Mouse (Mus musculus) mesoderm, embryonic 11.5 days (tissue): Measurements from ENCODE around the gene Cog1.

ENCODE experiments used
- DNase-seq: peaks from one replicate; pipeline ENCODE4 v3.0.0-alpha.2; 2012; ENCODE audit warnings: low read depth, low spot score

Cog1 gene

DNA sequence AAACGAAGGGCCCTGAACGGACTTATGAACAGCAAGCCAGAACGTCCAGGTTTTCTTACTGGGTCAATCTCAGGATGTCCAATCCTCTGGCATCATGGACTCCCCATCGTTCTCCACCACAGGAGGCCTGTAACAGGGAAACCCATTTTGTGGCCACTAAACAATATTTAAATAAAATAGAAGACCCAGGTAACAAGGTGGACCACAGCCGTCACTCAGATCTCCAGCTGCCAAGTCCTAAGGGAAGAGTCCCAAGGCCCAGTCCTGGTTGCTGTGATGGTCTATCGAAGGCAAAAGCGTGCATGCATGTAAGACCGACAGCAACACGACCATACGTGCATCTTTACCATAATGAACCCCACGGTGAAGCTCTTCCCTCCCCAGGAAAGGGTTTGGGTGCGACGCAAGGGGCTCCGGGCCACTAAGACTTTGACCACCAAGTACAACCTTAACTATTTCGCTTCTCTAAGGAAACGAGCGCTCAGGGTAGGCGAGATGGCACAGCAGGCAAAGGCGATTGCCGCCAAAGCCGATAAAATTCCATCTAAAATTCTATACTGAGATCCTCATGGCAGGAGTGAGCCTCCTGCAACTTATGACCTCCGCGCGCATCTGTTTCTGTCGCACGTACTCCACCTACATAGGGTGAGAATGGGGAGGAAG is at the start of gene Cog1:
Gene Cog1 (plus strand): TSS at position 480 of the 663 bp plus-strand sequence.
- no peak for DNase-seq

DNA sequence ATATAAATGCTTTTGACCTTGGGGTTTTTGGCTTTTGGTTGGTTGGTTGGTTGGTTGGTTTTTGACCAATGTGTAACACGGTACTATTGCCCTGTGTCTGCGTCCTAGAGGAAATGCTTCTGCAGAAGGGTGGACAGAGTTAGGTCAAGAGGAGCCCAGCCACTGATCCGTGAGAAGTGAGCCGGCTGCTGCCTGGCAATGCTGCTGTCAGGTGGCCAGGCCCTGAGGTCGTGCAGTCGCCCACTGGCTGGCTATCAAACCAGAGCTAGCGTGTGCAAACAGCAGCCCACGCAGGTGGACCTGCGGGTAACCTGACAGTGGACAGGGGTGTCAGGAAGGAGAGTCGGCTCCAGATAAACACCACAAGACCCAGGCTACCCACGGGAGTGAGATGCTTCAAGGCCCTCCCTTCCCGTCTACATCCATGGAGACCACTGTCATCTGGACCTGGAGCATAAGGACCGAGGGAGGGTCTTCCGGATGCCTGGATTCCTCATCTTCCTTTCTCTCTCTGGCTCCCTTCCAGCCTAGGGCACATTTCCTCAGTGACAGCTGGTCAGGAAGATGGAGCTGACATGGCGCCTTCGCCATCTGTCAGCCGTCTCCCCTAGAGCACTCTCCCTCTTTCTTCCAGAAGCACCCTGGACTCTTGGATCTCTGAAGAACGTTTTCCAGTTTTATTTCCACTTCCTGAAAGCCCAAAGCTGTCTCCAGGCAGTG is 48.3 kb upstream of the Cog1 start:
- no peak for DNase-seq

DNA sequence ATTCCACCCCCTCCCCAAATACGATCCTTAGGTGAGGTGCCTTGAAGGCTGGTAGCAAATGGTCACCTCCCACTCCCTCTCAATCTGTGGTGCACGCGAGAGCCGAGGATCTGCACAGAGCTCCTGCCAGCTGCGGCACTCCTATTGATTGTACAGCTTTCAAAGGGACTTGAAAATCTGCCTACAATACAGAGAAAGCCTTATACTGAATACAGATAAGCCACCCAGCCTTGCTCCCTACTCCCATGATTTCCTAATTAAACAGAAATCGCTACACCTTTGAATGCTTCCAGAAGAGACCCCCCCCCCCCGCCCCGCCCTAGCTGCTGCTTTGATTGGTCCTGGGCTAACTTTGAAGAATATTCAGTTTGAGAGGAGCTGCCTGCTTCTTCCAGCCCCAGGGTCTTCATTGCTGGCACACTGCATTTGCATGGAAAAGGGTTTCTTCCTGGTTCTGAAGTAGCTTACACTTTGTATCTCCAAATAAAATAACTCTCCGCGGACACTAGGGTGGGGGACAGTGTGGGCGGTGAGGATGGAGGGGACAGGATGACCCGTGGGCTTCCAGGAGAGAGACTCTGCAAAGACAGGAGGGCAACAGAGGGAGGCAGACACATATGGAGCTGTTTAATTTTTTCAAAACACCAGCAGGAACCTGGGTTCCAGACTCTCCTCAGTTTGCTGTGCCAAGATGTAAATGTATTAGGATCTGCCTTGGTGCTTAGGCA is 47.2 kb upstream of the Cog1 start:
- DNase-seq, result no peak

DNA sequence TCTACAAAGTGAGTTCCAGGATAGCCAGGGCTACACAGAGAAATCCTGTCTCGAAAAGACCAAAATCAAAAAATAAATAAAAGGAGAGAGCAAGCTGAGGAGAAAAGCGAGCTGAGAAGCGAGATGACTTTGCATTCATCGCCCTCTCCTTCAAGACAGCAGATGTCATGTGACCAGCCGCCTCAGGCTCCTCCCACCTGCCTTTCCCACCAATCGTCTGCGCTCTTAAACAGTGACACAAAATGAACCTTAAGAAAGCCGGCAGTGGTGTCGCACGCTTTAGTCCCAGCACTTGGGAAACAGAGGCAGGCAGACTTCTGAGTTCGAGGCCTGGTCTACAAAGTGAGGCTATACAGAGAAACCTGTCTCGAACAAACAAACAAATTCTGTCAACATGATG is 41.4 kb upstream of the Cog1 start:
- DNase-seq, result no peak

DNA sequence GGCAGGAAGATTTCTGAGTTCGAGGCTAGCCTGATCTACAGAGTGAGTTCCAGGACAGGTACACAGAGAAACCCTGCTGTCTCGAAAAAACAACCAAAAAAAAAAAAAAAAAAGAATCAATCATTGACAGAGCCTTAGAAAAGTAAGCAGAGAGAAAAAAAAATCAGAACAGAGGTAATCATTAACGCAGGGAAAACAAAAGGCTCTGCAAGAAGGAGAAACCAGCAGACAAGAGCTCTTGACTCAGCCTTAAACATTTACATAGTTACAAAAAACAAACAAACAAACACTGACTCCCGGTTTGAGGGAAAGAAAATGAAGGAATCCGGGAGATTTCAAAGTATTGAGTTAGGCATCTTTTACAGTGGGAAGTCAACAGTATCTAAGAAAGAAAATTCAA is 39.4 kb upstream of the Cog1 start:
- no peak for DNase-seq

DNA sequence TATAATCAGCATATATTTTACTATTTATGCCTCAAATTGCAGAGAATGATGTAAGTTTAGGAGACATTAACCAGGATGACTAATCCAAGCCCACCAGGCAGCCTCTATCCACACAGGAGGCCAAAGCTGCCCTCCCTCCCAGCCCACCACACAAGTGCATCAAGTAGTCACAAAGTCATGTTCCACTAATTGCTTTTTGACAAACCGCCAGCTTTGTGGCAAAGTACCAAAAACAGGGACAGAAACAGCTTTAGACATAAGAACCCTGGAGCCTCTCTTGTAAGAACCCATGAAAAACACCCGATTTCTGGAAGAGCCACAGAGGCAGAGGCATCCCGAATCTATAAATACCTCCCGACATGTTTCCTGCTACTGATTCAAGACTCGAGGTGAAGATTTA is 38.7 kb upstream of the Cog1 start:
- no peak for DNase-seq

DNA sequence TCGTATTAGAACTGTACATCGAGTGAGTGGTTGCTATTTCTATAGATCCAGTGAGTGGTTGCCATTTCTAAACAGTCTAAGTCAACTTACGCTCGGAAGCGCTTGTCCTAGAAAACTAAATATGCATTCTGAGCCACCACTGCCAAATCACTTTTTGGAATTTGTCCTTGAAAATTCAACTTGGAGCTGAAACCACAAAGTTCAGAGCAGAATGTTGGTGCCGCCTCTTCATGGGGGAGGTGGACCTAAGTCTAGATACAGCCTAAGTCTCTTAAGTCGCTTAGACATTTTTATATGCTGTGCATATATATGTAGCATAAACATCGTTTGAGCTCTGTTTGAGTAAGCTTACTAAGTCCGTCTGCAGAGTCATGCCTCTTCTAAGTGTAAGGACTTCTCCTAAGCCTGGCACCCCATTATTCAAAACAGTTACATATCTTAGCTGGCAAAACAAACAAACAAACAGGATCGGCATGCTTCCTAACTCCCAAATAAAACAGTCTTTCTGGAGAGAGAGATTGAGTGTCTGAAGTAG is 37.8 kb upstream of the Cog1 start:
- no peak for DNase-seq

DNA sequence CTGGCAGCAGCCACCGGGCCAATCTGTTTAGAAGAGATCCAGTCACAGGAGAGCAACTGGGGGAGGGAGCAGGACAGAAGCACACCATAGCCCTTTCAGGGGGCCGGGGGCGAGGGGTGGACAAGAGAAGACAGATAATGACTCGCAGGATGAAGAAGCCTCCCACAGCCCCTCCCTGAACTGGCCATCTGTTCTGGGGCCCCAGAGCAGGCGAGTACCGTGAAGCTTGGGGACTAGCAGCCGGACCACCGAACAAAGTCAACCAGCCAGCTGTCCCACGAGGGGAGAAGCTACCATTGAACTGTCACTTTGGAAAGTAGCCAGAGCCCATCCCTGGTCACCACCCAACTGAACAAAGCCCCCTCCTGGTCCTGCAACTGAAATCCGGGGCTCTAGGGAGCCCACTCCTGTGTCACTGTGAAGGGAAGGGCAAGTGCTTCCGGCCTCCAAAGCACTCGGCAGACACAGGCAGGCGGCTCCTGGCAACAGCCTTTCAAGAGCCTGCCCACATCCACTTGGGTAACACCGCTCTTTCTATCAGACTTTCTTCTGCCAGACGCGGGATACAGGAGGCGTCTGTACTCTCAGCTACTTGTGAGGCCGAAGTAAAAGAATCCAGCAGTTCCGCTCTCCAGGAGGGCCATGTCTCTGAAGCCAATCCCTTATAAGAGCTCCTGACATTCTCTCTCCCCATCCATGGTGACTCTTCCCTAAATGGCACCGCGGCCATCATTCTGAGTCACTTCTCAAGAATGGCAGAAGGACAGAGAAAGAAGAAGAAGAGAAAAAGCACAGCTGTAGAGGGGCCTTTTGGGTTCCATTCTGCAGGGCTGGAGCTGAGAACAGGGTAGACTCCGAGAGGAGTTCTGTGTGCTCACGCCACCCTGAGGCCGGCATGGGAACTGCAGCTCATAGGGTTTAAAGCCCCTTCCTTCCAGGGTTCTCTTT is 37.0 kb upstream of the Cog1 start:
- peak; percentile 77 for DNase-seq

DNA sequence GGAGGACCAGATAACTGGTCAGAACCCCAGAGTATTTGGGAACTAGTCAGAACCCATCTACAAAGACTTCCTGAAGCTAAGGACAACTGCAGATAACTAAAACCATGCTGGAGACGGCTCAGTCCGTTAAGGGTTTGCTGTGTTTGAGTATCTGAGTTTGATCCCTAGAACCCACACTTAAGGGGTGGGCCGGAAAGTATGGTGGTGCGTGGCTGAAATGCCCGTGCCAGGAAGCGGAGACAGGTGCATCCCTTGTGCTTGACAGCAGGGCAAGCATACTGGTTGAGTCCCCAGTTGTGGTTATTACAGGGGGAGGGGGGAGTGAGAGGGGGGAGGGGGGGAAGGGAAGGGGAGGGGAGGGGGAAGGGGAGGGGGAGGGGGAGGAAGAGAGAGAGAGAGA is 34.5 kb upstream of the Cog1 start:
- DNase-seq, result no peak

DNA sequence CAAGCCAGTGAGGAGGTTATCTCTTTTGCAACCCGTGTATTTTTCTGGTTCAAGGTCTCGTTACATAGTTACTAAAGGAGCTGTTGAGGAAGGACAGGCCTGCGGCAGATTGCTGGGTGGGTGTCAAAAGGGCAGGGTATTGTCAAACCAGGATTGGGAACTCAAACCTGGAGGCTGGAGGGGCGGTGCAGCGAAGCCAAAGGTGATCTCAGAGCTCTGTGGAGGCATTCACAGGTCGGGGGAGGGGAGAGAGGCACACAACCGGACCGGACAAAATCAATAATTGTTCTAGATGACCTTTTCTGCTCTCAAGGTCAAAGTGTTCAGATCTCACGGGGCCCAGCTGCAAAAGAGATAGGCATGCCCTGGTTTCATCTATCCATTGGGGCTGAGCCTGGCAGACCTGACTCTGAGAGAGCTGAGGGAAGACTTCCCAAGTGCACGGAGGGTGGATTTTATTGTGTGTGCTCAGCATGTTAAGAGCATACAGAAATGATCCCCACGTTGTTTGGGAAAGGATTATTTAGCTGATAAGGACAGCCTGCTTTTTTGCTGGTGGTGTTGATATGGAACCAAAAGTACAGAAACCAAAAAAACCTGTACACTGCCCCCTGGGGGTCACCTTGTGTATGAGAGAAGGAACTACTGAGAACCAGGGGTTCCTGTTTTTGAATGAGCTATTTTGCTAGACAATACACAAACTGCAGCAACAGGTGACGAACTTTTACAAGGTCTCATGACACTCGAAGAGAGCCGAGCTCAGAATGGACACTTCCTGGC is 31.6 kb upstream of the Cog1 start:
- DNase-seq, result peak; percentile 72

DNA sequence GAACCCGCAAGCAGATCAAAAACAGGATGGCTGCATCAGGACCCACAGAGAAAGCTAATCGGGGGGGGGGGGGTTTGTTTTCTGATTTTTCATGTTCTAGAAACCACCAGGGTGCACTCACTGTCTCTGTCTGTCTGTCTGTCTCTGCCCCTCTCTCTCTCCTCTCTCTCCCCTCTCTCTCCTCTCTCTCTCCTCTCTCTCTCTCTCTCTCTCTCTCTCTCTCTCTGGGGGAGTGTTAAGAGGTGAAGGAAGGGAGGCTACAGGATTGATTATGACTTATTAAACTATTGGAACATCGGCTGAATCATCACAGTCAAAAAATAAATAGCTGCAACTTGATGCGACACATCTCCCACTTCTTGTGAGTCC is 30.7 kb upstream of the Cog1 start:
- DNase-seq, result no peak

DNA sequence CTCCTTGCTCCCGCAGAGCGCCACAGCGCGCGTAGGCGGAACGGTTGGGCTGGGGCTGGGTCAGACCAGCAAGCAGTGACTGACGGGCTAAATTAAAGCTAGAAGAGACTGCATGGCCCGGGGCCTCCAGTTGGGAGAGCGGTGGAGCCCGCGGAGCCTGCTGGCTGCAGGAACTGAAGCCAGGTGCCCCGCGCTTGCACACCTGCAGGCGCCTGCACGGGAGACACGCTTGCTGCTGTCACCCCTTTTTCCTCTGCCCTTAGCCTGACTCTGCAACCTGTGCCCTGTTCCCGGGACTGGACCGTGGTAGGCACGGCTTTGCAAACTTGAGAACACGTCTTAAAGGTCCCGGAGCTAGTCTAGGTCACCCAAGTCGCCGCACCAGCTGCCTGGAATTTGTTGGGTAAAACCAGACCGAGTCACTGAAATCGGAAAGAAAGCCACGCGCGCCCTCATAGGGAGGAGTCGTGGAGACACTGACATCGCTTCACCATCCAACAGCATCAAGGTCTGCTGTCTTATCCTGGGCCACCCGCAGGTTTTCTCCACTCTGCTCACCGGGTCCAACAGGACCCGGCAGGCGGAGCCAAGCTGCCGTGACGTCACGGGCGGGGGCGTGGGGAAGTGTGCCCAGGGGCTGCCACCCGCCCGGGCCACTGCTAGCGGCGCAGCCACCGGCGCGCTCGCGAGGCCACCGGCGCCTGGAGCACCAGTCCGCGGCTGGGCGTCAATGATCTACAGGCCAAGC is 30.1 kb upstream of the Cog1 start, which contains the start of gene Sstr2:
Gene Sstr2 (plus strand): TSS at position 671 of the 748 bp plus-strand sequence.
- DNase-seq, result peak; percentile 69

DNA sequence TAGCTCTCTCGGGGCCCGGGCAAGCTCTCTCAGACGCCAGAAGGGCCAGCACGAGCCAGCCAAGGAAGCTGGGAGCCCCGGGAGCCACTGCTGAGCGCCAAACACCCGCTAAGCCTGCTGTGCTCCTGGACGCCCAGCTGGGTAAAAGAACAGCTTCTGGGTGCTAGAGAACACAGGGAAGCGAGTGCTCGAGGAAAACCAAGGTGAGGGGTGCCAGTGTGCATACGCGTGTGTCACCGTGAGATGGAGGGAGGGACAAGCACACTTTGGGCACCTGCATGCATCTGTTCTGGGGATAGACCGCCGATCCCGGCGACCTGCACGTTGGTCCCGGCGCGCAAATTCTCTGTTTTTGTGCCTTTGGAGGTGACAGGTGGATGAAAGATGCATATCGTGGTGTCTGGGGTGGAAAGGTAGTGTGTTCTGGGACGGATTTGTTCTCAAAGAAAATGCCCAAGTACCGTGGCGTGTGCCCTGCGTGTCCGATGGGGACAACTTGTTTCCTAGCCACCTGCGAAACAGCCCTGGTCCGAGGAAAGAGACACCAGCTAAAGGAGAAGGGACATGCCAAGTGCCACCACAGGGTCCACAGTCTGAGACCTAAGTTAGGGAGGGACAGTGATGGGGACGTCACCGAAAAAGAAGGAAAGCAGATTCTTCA is 29.4 kb upstream of the Cog1 start:
- no peak for DNase-seq

DNA sequence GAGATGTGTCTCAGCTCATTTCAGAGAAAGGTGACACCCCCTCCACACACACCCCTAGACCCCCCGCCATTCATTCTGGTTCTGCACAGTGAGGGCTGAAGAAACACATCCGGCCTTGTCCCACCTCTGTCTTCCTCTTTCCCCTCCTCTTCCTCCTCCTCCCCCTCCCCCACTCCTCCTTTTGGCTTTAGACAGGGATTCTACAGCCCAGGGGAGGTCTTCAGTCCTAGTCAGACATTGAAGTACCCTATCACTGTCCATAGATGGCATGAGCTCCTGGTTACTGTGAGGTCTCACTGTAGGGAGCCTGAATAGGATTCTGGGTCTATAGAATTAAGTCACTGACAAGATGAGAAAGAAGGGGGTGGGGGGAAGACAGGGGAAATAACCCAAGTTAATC is 28.0 kb upstream of the Cog1 start:
- DNase-seq, result no peak

DNA sequence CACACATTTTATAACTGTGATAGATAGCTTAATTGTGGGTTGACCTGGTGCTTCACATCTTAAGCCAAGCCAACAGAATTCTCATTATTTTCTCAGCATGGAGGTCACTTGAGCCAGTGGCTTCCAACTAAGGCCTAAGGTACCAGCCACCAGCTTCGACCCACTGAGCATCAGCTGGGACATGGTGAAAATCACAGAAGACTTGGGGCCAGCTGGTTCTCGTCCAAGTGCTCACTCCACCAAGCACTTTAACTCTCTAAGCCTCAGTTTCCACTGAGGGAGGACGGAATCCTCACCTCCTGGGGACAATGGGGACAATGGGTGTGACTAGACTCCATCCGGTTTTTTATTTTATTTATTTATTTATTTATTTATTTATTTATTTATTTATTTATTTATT is 26.9 kb upstream of the Cog1 start:
- DNase-seq, result no peak

DNA sequence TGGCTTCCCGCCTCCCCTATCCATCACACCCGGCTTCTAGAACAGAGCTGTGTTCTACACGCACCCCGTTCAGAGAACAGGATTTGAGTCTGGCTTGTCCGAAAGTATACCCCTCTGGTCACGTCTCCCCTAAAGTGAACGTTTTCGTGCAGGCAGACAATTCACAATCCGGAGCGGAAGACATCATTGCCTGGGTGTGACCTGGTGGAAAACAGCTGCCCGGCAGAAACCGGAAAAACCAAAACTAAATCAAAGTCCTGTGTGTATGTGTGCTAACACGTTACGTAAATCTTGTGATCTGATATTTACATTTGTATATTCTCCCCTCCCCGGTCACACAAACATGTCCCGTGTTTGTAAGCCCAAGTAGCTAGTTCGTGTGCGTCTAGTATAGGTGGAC is 23.5 kb upstream of the Cog1 start:
- no peak for DNase-seq

DNA sequence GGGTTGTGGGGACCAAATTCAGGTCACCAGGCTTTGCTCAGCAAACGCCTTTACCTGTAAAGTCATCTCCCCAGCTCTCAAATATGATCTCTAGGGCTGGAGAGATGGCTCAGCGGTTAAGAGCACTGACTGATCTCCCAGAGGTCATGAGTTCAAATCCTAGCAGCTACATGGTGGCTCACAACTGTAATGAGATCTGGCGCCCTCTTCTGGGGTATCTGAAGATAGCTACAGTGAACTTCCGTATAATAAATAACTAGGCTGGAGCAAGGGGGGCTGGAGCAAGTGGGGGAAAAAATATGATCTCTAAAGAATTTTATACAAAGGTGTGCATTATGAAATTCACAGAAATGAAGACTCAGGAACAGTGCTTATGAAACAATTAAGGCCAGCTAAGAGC is 21.2 kb upstream of the Cog1 start:
- peak; percentile 39 for DNase-seq

DNA sequence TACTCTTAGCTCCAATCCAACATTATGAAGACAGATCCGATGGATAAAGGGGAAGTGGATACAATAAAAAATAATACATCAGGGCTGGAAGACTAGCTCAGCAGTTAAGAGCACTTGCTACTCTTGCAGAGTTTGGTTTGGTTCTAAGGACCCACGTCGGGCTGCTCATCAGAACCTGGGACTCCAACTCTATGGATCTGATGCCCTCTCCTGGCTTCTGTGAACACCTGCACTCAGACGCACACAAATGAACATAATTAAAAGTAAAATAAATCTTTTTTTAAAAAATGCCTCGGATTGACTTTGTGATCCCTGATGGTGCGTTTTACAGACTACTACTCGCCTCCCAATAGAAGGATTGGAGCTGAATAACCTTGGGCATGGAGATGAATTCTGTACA is 18.3 kb upstream of the Cog1 start:
- no peak for DNase-seq

DNA sequence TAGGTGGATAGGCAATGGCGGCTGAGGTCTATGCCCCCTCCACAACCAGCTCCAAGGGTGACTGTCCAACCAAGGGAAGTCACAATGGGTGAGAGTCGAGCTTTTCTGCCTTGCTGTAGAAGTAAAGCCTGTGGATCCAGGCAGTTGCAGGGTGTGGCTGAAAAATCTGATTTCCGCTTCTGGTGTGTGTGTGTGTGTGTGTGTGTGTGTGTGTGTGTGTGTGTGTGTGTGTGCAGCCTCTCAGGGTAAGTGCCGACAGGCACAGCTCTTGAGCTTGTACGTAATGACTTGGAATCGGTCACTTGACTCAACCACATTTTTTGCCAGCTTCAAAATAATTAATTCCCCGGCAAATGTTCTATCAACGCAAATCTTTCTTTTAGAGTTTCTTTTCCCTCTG is 17.7 kb upstream of the Cog1 start:
- no peak for DNase-seq
